Comparison of ENCODE assay signal across 8 mouse cellular contexts in genomic region chr19:40366163-40366941, GRCm38 (mm10).
DNase-seq lines count a peak whose midpoint lies in the region; ATAC-seq and TF ChIP-seq lines count a peak whose summit lies in the region.

No protein-coding gene starts in this region.

- in situ Hi-C loops in ES-E14 (cut with MboI; ENCODE audit: low sequenced_read_pairs in 2 of 2, unreplicated experiment in 2 of 2): no loop called here

- no peaks in the 10 kb centered on the region; the same call in 1 of the 2 replicates for H3K36me3 ChIP-seq in ES-E14 (ENCODE audit: control insufficient read depth, insufficient read depth, low read length, poor library complexity, severe bottlenecking)
- no peaks in the 10 kb centered on the region; the same call in 1 of the 2 replicates for H3K36me3 ChIP-seq in kidney, adult 2 months (ENCODE audit: control insufficient read depth, insufficient read depth, low read length)

- peak; percentile 67 for DNase-seq in 3T3-L1 (ENCODE audit: low read depth, low spot score)
- peak; percentile 40 for DNase-seq in ES-E14 (ENCODE audit: low read depth, low spot score)
- DNase-seq in embryo, embryonic 10.5 days (ENCODE audit: low spot score): peak; percentile 76
- peak; percentile 82 for DNase-seq in heart, adult 8-10 months (ENCODE audit: low spot score)
- peak; percentile 82 for DNase-seq in kidney, adult 2 months
- DNase-seq in lung, postnatal 10 days: peak; percentile 83
- peak; percentile 26 to 39 for DNase-seq in spleen, adult 18-20 months

- no peak overlapping the region for H3K9ac ChIP-seq in ES-E14 (ENCODE audit: insufficient read depth, low read depth, low read length, poor library complexity, severe bottlenecking)

- H3K4me1 ChIP-seq in ES-E14 (ENCODE audit: control insufficient read depth in 2 of 2, insufficient read depth in 2 of 2, low read length in 2 of 2, poor library complexity in 1 of 2): peaks cover 0 to 6% of the 10 kb centered on the region in 2 experiments; a peak in 2 of 4 replicates
- peaks cover 11% of the 10 kb centered on the region for H3K4me1 ChIP-seq in kidney, adult 2 months (ENCODE audit: control insufficient read depth, insufficient read depth, low read length)

- no peak for ATAC-seq in erythroblast, adult 5-6 weeks (replicated peaks; ENCODE audit: low FRiP score, poor library complexity, severe bottlenecking)

- H3K27me3 ChIP-seq in kidney, adult 2 months (replicated peaks; ENCODE audit: control insufficient read depth, insufficient read depth, low read length): no peaks in the 10 kb centered on the region

- H3K9me3 ChIP-seq in ES-E14 (ENCODE audit: control insufficient read depth, insufficient read depth, low read depth, low read length): no peaks in the 10 kb centered on the region

- H3K4me3 ChIP-seq in ES-E14 (ENCODE audit: insufficient read depth in 1 of 2, low read depth in 1 of 2, low read length in 2 of 2, poor library complexity in 1 of 2, severe bottlenecking in 1 of 2): no peak overlapping the region
- H3K4me3 ChIP-seq in kidney, adult 2 months (ENCODE audit: insufficient read depth, low read depth, low read length): no peak overlapping the region

- H3K27ac ChIP-seq in ES-E14 (ENCODE audit: insufficient read depth, low read depth, low read length, poor library complexity, severe bottlenecking): no peak overlapping the region
- peak overlapping the region; percentile 62 for H3K27ac ChIP-seq in kidney, adult 2 months (ENCODE audit: insufficient read depth, low read depth, low read length)

- WGBS in kidney, adult 2 months: 16% methylated on average over 11 of the region's 11 CpGs

- no peak for TF ChIP-seq POLR2A in kidney, adult 2 months (IDR thresholded peaks at IDR 0.05; ENCODE audit: low read depth, low read length)

- no peak for TF ChIP-seq CTCF in kidney, adult 2 months (conservative IDR thresholded peaks at IDR 0.05; ENCODE audit: insufficient read depth, insufficient read length, low read depth, low read length)

TF ChIP-seq in ES-E14, 5 proteins besides CTCF, POLR2A, EP300 and RAD21:
- TF ChIP-seq CHD2 (IDR thresholded peaks at IDR 0.05; ENCODE audit: low read depth, low read length) (no peak), MAFK (IDR thresholded peaks at IDR 0.05; ENCODE audit: insufficient read depth, low read depth, low read length) (no peak), ZNF384 (IDR thresholded peaks at IDR 0.05; ENCODE audit: low read depth, low read length) (no peak), HCFC1 (IDR thresholded peaks at IDR 0.05; ENCODE audit: borderline replicate concordance, insufficient read depth, low read length) (no peak), ZC3H11A (IDR thresholded peaks at IDR 0.05; ENCODE audit: borderline replicate concordance, low read depth, low read length) (no peak)
TF ChIP-seq in ES-E14: peak in this region for 0.

Comparison
In these comparisons a context has a peak if more than half of its experiments do, and no peak if none do; other contexts are left out.
1. DNase-seq: peak in every context shown above with its lines; median percentile 83 in lung, postnatal 10 days; 82 in heart, adult 8-10 months; 82 in kidney, adult 2 months; 76 in embryo, embryonic 10.5 days; 67 in 3T3-L1; 40 in ES-E14; 32 in spleen, adult 18-20 months.